Comparison of ENCODE assay signal across 17 mouse cellular contexts in genomic region chr15:101338359-101338758, GRCm38 (mm10). TPM values are rescaled to one million over a fixed set of nuclear protein-coding genes. Genes with fewer than 3 reads are reported as not detected.
DNase-seq lines count a peak whose midpoint lies in the region; ATAC-seq lines count a peak whose summit lies in the region.
"Had no signal": no experiment of that assay in that cellular context is flagged by ENCODE, and none has a peak within 500 bp of the region (broad histone marks: within the 10 kb centered on the region; RNA-seq: fewer than 3 reads in every experiment).

No protein-coding gene starts in this region.

- H3K4me2 ChIP-seq in embryonic facial prominence, embryonic 13.5 days, result no peak overlapping the region
- no peak overlapping the region for H3K4me2 ChIP-seq in limb, embryonic 15.5 days
- no peak overlapping the region for H3K4me2 ChIP-seq in stomach, embryonic 14.5 days (replicated peaks; ENCODE audit: low read depth, low read length)
- H3K4me2 ChIP-seq: kidney, embryonic 15.5 days; lung, embryonic 14.5 days; neural tube, embryonic 15.5 days had no signal

- H3K27me3 ChIP-seq in heart, embryonic 10.5 days (ENCODE audit: insufficient read depth, poor library complexity, severe bottlenecking), result peaks cover 56% of the 10 kb centered on the region
- 0 out of 2 replicates have a peak, but pooled peaks cover 9% of the 10 kb centered on the region for H3K27me3 ChIP-seq in embryonic facial prominence, embryonic 13.5 days
- H3K27me3 ChIP-seq in limb, embryonic 15.5 days, result peaks cover 6% of the 10 kb centered on the region; the same call in 1 of the 2 replicates
- H3K27me3 ChIP-seq in stomach, embryonic 14.5 days (ENCODE audit: control insufficient read depth, insufficient read depth, low read length), result no peaks in the 10 kb centered on the region

- intact Hi-C loops in heart, postnatal 10 days (cut with DNase I), result loop anchor here (2.0 to 10.0 kb wide), 4 partner anchors 48 to 729 kb away; no protein-coding TSS in a partner anchor

- peak; percentile 46 to 52 for DNase-seq in heart, postnatal 10 days
- no peak for DNase-seq in heart, embryonic 10.5 days (ENCODE audit: low spot score)
- no peak for DNase-seq in ovary, postnatal 10 days (ENCODE audit: low spot score)
- no peak for DNase-seq in cerebellum, postnatal 14 days
- DNase-seq: cerebellum, adult 18-20 months; heart, postnatal 14 days; liver; lung, embryonic 14.5 days; retina, postnatal 1 day; thymus, postnatal 36 days had no signal

- 0 out of 2 replicates have a peak overlapping the region, but pooled peaks have one; percentile 12 for H3K9ac ChIP-seq in embryonic facial prominence, embryonic 13.5 days
- no peak overlapping the region for H3K9ac ChIP-seq in limb, embryonic 15.5 days
- no peak overlapping the region for H3K9ac ChIP-seq in stomach, embryonic 14.5 days (replicated peaks; ENCODE audit: low read depth, low read length)
- H3K9ac ChIP-seq: kidney, embryonic 15.5 days; lung, embryonic 14.5 days; neural tube, embryonic 15.5 days had no signal

- no peaks in the 10 kb centered on the region for H3K36me3 ChIP-seq in heart, embryonic 10.5 days
- no peaks in the 10 kb centered on the region for H3K36me3 ChIP-seq in embryonic facial prominence, embryonic 13.5 days
- no peaks in the 10 kb centered on the region for H3K36me3 ChIP-seq in limb, embryonic 15.5 days
- H3K36me3 ChIP-seq in stomach, embryonic 14.5 days (ENCODE audit: control insufficient read depth, insufficient read depth, low read length), result no peaks in the 10 kb centered on the region
- H3K36me3 ChIP-seq: kidney, embryonic 15.5 days; neural tube, embryonic 15.5 days had no signal

- ATAC-seq in embryonic facial prominence, embryonic 13.5 days (ENCODE audit: insufficient number of reproducible peaks, insufficient read depth, low FRiP score, low TSS enrichment, low read depth), result no peak
- no peak for ATAC-seq in limb, embryonic 15.5 days (ENCODE audit: insufficient number of reproducible peaks, low FRiP score, low TSS enrichment, low read depth)
- ATAC-seq in stomach, embryonic 14.5 days (ENCODE audit: insufficient number of reproducible peaks, insufficient read depth, low FRiP score, low read depth), result no peak
- ATAC-seq: hindbrain, postnatal 0 days had no signal

- 66% methylated on average over 4 of the region's 4 CpGs for WGBS in heart, embryonic 10.5 days
- 68% methylated on average over 4 of the region's 4 CpGs for WGBS in embryonic facial prominence, embryonic 13.5 days
- 55% methylated on average over 4 of the region's 4 CpGs for WGBS in limb, embryonic 15.5 days
- WGBS in stomach, embryonic 14.5 days, result 65% methylated on average over 4 of the region's 4 CpGs

- no peak overlapping the region for H3K4me3 ChIP-seq in heart, embryonic 10.5 days
- no peak overlapping the region for H3K4me3 ChIP-seq in embryonic facial prominence, embryonic 13.5 days
- H3K4me3 ChIP-seq in limb, embryonic 15.5 days, result no peak overlapping the region
- H3K4me3 ChIP-seq in stomach, embryonic 14.5 days (ENCODE audit: low read depth, low read length), result no peak overlapping the region
- H3K4me3 ChIP-seq: erythroblast, embryonic 14.5 days; kidney, embryonic 15.5 days; neural tube, embryonic 15.5 days had no signal

- no peaks in the 10 kb centered on the region for H3K9me3 ChIP-seq in heart, embryonic 10.5 days
- H3K9me3 ChIP-seq in embryonic facial prominence, embryonic 13.5 days, result no peaks in the 10 kb centered on the region
- no peaks in the 10 kb centered on the region for H3K9me3 ChIP-seq in limb, embryonic 15.5 days
- H3K9me3 ChIP-seq in stomach, embryonic 14.5 days (ENCODE audit: control insufficient read depth, low read depth, low read length), result no peaks in the 10 kb centered on the region
- H3K9me3 ChIP-seq: kidney, embryonic 15.5 days; neural tube, embryonic 15.5 days had no signal

- H3K27ac ChIP-seq in heart, embryonic 10.5 days, result no peak overlapping the region
- peak overlapping the region; percentile 55 for H3K27ac ChIP-seq in embryonic facial prominence, embryonic 13.5 days
- H3K27ac ChIP-seq in limb, embryonic 15.5 days, result peak overlapping the region; percentile 43; the same call in 1 of the 2 replicates
- H3K27ac ChIP-seq in stomach, embryonic 14.5 days (ENCODE audit: low read length), result peak overlapping the region; percentile 71; the same call in 1 of the 2 replicates
- H3K27ac ChIP-seq: hindbrain, postnatal 0 days; kidney, embryonic 15.5 days; neural tube, embryonic 15.5 days had no signal

- peaks cover 19% of the 10 kb centered on the region for H3K4me1 ChIP-seq in heart, embryonic 10.5 days
- H3K4me1 ChIP-seq in embryonic facial prominence, embryonic 13.5 days, result peaks cover 21% of the 10 kb centered on the region
- H3K4me1 ChIP-seq in limb, embryonic 15.5 days, result peaks cover 20% of the 10 kb centered on the region
- H3K4me1 ChIP-seq in stomach, embryonic 14.5 days (ENCODE audit: control insufficient read depth, insufficient read depth, low read length), result 0 out of 2 replicates have a peak, but pooled peaks cover under 1% of the 10 kb centered on the region
- H3K4me1 ChIP-seq: neural tube, embryonic 15.5 days had no signal

RNA-seq across cellular contexts. Expression of gene Krt80, which starts 31.6 kb away (rescaled TPM):
- 1 to 10 TPM; 1.7 to 2.2 TPM for total RNA-seq in heart, postnatal 10 days (2021)
- 0.80 and 1.7 TPM in 2 replicates for polyA plus RNA-seq in heart, embryonic 10.5 days (2016; fragmentation: Nextera tagmentation; extraction: Ambion mirVana)
- polyA plus RNA-seq in embryonic facial prominence, embryonic 13.5 days (2015; fragmentation: Nextera tagmentation; extraction: Ambion mirVana), result 2.5 and 3.1 TPM in 2 replicates
- polyA plus RNA-seq in limb, embryonic 15.5 days (2015; fragmentation: Nextera tagmentation; extraction: Ambion mirVana), result 22.6 and 25.3 TPM in 2 replicates
- 2.4 and 4.0 TPM in 2 replicates for polyA plus RNA-seq in stomach, embryonic 14.5 days (2014; fragmentation: Nextera tagmentation; extraction: Ambion mirVana)
- polyA plus RNA-seq: erythroblast, embryonic 14.5 days had no signal

RNA-seq across cellular contexts. Expression of gene 6030408B16Rik, which starts 45.3 kb away (rescaled TPM):
- 1 to 10 TPM; 2.3 to 3.6 TPM for total RNA-seq in heart, postnatal 10 days (2021)
- polyA plus RNA-seq in heart, embryonic 10.5 days (2016; fragmentation: Nextera tagmentation; extraction: Ambion mirVana), result 0.49 and 1.8 TPM in 2 replicates
- 0.56 and 0.60 TPM in 2 replicates for polyA plus RNA-seq in embryonic facial prominence, embryonic 13.5 days (2015; fragmentation: Nextera tagmentation; extraction: Ambion mirVana)
- polyA plus RNA-seq in limb, embryonic 15.5 days (2015; fragmentation: Nextera tagmentation; extraction: Ambion mirVana), result 0.50 and 0.84 TPM in 2 replicates
- 20.1 and 25.0 TPM in 2 replicates for polyA plus RNA-seq in stomach, embryonic 14.5 days (2014; fragmentation: Nextera tagmentation; extraction: Ambion mirVana)
- total RNA-seq: hindbrain, postnatal 0 days had no signal
- polyA plus RNA-seq: erythroblast, embryonic 14.5 days had no signal

RNA-seq across cellular contexts. Expression of gene Atg101, which starts 54.3 kb away (rescaled TPM):
- 10 to 100 TPM; 24.1 to 28.2 TPM for total RNA-seq in heart, postnatal 10 days (2021)
- polyA plus RNA-seq in heart, embryonic 10.5 days (2016; fragmentation: Nextera tagmentation; extraction: Ambion mirVana), result 59.5 and 77.0 TPM in 2 replicates
- polyA plus RNA-seq in embryonic facial prominence, embryonic 13.5 days (2015; fragmentation: Nextera tagmentation; extraction: Ambion mirVana), result 65.9 and 68.4 TPM in 2 replicates
- 69.7 and 69.9 TPM in 2 replicates for polyA plus RNA-seq in limb, embryonic 15.5 days (2015; fragmentation: Nextera tagmentation; extraction: Ambion mirVana)
- 63.5 and 64.1 TPM in 2 replicates for polyA plus RNA-seq in stomach, embryonic 14.5 days (2014; fragmentation: Nextera tagmentation; extraction: Ambion mirVana)

Comparison
In these comparisons a context has a peak if more than half of its experiments do, and no peak if none do; other contexts are left out.
1. DNase-seq: peak in heart, postnatal 10 days (2 of 2); none in heart, embryonic 10.5 days (single experiment), ovary, postnatal 10 days (single experiment) and cerebellum, postnatal 14 days (0 of 2).